Mouse (Mus musculus) c-Kit-positive CD71-negative TER-119-negative erythroid progenitor cells, embryonic 14.5 days (primary cell): Measurements from ENCODE around the gene Asgr2.
"Not testable (repeated sequence)": the region's sequence is repeated elsewhere in the genome, so short reads cannot be mapped to it uniquely, and the experiment has no call there.

ENCODE experiments used
- DNase-seq: peaks from one replicate; pipeline ENCODE4 v3.0.0-alpha.2; 2013; ENCODE audit warnings: low read depth

The Asgr2 gene

GRCm38 (mm10) chr11:70084563-70084962 lies 7.9 kb upstream of the Asgr2 start:
- no peak for DNase-seq

- no peak for DNase-seq
These were observed 5.0 kb downstream of the Asgr2 start for GRCm38 (mm10) chr11:70097396-70097795.

- no peak for DNase-seq
These were observed 6.7 kb downstream of the Asgr2 start for GRCm38 (mm10) chr11:70099102-70099501.

- no peak for DNase-seq
These were observed 7.4 kb downstream of the Asgr2 start for GRCm38 (mm10) chr11:70099809-70100208.

DNA sequence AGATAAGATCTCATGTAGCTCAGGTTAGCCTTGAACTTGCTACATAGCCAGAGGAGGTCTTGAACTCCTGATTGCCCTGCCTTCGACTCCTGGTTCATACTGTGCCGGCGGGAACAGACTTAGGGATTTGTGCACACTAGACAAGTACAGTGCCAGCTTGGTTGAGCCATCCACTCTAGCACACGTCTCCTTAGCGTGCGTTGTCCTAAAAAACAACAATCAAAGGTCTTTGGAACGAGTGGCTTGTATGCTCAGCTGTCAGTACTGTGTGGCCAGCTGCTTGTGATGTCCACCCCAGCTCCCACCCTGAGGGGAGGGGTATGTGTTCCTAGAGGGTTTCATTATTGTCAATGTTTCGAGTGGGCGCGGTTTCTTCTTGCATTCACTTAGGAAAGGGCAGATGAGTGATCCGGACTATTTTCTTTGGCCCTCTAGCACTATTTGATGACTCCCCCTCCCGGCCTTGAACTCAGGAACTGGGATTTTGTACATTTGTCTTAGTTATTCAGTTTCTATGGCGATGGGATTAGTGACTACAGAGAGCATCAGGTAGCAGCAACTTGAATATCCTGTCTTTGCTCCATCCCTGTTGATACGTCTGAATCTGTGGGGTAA lies 11.4 kb downstream of the Asgr2 start:
- DNase-seq, result no peak

- no peak for DNase-seq
These were observed 14.6 kb downstream of the Asgr2 start for GRCm38 (mm10) chr11:70107085-70107484.

DNA sequence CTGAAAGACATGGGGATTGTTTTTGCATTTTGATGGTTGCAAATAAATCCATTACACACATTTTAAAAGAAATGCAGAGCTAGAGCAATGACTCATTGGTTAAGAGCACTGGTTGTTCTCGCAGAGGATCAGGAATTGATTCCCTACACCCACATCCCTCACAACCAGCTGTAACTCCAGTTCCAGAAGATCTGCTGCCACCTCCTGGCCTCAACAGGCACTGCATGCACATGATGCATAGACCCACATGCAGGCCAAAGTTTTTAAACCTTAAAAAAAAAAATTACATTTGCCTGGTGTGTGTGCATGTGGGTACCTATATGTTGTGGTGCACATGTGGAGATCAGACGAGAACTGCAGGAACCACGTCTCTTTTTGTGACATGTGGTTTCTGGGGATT lies 17.7 kb downstream of the Asgr2 start:
- DNase-seq, result peak; percentile 36

- DNase-seq, result no peak
These were observed 22.1 kb downstream of the Asgr2 start for GRCm38 (mm10) chr11:70114562-70114961.

DNA sequence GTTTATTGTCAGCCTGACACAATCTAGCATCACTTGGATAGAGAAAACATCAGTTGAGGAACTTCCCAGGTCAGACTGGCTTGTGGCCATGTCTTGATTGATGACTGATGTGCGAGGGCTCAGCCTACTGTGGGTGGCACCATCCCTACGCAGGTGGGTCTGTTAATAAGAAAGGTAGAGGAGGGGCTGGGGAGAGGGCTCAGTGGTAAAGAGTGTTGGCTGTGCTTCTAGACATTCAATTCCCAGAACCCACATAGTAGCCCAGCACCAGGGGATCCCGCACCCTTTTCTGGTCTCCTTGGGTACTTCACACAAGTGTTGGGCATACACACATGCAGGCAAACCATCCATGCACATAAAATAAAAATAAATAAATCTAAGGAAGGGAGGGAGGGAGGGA lies 23.5 kb downstream of the Asgr2 start:
- no peak for DNase-seq

DNA sequence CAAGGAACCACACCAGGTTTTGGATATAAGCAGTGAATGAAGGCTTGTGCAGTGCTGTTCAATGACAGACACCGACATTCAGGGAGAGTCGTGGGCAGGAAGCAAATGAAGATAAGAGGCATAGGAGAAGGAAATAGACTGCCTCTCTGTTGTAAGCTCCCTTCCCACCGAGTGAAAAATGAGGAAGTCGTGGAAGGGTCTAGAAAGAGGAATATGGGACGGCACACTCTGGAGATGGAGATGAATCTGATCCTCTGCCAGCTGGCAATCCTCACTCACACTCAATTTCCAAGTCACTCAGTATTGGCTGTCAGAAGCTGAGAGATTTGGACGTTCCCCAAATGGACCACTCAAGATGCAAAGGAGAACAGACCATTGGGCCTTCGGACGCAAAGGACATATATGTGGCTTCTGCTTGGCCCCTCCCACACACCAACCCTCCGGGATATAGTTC lies 37.5 kb downstream of the Asgr2 start, which contains the start of gene Mgl2:
Gene Mgl2, plus strand, starts transcription at position 404 of the 454 bp plus-strand sequence.
- no peak for DNase-seq

DNA sequence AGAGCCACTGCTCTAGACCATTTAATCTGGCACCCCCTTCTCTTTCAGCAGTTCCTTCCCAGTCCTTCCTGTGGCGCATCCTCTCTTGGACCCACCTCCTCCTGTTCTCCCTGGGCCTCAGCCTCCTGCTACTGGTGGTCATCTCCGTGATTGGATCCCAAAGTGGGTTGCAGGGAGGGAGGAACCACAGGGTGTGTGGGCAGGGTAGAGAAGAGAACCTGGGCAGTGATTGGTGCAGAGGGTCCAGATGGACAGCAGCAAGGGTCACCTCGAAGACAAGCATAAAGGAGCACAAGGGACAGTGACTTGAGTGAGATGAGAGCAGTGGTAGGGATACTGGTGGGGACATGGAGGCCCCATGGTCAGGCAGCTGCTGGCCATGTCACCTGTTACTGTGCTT lies 42.6 kb downstream of the Asgr2 start:
- DNase-seq, result not testable (repeated sequence)

DNA sequence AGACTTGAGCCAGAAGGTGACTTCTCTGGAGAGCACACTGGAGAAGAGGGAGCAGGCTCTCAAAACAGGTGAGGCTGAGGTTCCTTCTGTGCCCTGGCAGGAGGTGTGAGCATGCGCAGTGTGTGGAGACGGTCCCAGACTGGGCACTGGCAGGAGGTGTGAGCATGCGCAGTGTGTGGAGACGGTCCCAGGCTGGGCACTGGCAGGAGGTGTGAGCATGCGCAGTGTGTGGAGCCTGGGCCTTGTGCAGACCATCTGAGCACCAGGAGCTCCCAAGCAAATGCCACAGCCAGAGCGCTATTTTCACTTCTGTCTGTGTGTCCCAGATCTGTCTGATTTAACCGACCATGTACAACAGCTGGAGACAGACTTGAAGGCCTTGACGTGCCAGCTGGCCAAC lies 43.5 kb downstream of the Asgr2 start:
- not testable (repeated sequence) for DNase-seq

GRCm38 (mm10) chr11:70139171-70139570 lies 46.7 kb downstream of the Asgr2 start:
- no peak for DNase-seq

DNA sequence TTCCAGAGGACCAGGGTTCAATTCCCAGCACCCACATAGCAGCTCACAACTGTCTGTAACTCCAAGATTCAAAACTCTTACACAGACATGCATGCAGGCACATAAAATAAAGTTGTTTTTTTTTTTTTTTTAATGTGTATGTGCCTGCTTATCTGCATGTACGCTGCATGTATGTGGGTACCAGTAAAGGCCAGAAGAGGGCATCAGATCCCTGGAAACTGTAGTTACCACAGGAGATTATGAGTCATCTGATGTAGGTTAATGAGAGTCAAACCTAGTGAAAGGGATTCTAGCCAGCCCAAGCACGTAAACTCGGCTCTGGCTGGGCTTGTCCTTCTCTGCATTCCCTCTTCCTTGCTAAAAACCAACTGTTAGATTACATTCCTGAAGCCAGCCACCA lies 58.6 kb downstream of the Asgr2 start:
- DNase-seq, result no peak
